Mouse (Mus musculus): ENCODE results near the gene C5ar2. TPM values are rescaled to one million over a fixed set of nuclear protein-coding genes. Genes with fewer than 3 reads are reported as not detected.
"Not testable (repeated sequence)": the region's sequence is repeated elsewhere in the genome, so short reads cannot be mapped to it uniquely, and the experiment has no call there.

The C5ar2 gene
- polyA plus RNA-seq, 2 experiments: 0.15 TPM; not detected in 1

GRCm38 (mm10) chr7:16257830-16258229, 13.9 kb upstream of the C5ar2 start:
- H3K27ac ChIP-seq (replicated peaks; ENCODE audit: low read depth, low read length): no peak overlapping the region
- no peak overlapping the region for H3K4me2 ChIP-seq (replicated peaks; ENCODE audit: low read depth, low read length, severe bottlenecking)
- H3K4me1 ChIP-seq (ENCODE audit: control insufficient read depth, insufficient read depth, low read length): no peaks in the 10 kb centered on the region
- DNase-seq (ENCODE audit: low spot score) (no peak), ATAC-seq (ENCODE audit: low FRiP score, low read depth) (no peak)
- no peak overlapping the region for H3K4me3 ChIP-seq (replicated peaks; ENCODE audit: low read length)
- 86% methylated on average over 11 of the region's 11 CpGs for WGBS
- TF ChIP-seq POLR2A (IDR thresholded peaks at IDR 0.05; ENCODE audit: borderline replicate concordance, extremely low read depth, insufficient read depth, insufficient read length): no peak
- no peaks in the 10 kb centered on the region for H3K36me3 ChIP-seq (ENCODE audit: control insufficient read depth, insufficient read depth, low read length)
- H3K9me3 ChIP-seq (ENCODE audit: control insufficient read depth, low read length): no peaks in the 10 kb centered on the region
- H3K9ac ChIP-seq (ENCODE audit: low read depth, low read length, severe bottlenecking): no peak overlapping the region
- no peaks in the 10 kb centered on the region for H3K27me3 ChIP-seq (ENCODE audit: control insufficient read depth, insufficient read depth, low read length)

- not testable (repeated sequence) for H3K9ac ChIP-seq (ENCODE audit: low read depth, low read length, severe bottlenecking); H3K4me1 ChIP-seq (ENCODE audit: control insufficient read depth, insufficient read depth, low read length); H3K4me2 ChIP-seq (replicated peaks; ENCODE audit: low read depth, low read length, severe bottlenecking); DNase-seq (ENCODE audit: low spot score); H3K9me3 ChIP-seq (ENCODE audit: control insufficient read depth, low read length); H3K4me3 ChIP-seq (replicated peaks; ENCODE audit: low read length); H3K27me3 ChIP-seq (ENCODE audit: control insufficient read depth, insufficient read depth, low read length); H3K36me3 ChIP-seq (ENCODE audit: control insufficient read depth, insufficient read depth, low read length); H3K27ac ChIP-seq (replicated peaks; ENCODE audit: low read depth, low read length); ATAC-seq (ENCODE audit: low FRiP score, low read depth)
- 77% methylated on average over 4 of the region's 4 CpGs for WGBS
These were observed 12.0 kb upstream of the C5ar2 start for GRCm38 (mm10) chr7:16255963-16256362.

- 68% methylated on average over 4 of the region's 4 CpGs for WGBS
- no peaks in the 10 kb centered on the region for H3K27me3 ChIP-seq (ENCODE audit: control insufficient read depth, insufficient read depth, low read length)
- TF ChIP-seq POLR2A (IDR thresholded peaks at IDR 0.05; ENCODE audit: borderline replicate concordance, extremely low read depth, insufficient read depth, insufficient read length): no peak
- H3K4me3 ChIP-seq (replicated peaks; ENCODE audit: low read length): no peak overlapping the region
- ATAC-seq (ENCODE audit: low FRiP score, low read depth) (no peak), DNase-seq (ENCODE audit: low spot score) (no peak)
- no peaks in the 10 kb centered on the region for H3K4me1 ChIP-seq (ENCODE audit: control insufficient read depth, insufficient read depth, low read length)
- no peak overlapping the region for H3K27ac ChIP-seq (replicated peaks; ENCODE audit: low read depth, low read length)
- H3K36me3 ChIP-seq (ENCODE audit: control insufficient read depth, insufficient read depth, low read length): no peaks in the 10 kb centered on the region
- no peak overlapping the region for H3K9ac ChIP-seq (ENCODE audit: low read depth, low read length, severe bottlenecking)
- H3K4me2 ChIP-seq (replicated peaks; ENCODE audit: low read depth, low read length, severe bottlenecking): no peak overlapping the region
- H3K9me3 ChIP-seq (ENCODE audit: control insufficient read depth, low read length): no peaks in the 10 kb centered on the region
These were observed 10.2 kb upstream of the C5ar2 start for GRCm38 (mm10) chr7:16254195-16254594.

GRCm38 (mm10) chr7:16250687-16251086, 6.7 kb upstream of the C5ar2 start:
- Histone ChIP-seq H3K4me3 (replicated peaks; ENCODE audit: low read length) (no peak overlapping the region), H3K36me3 (ENCODE audit: control insufficient read depth, insufficient read depth, low read length) (no peaks in the 10 kb centered on the region), H3K4me1 (ENCODE audit: control insufficient read depth, insufficient read depth, low read length) (no peaks in the 10 kb centered on the region), H3K9ac (ENCODE audit: low read depth, low read length, severe bottlenecking) (no peak overlapping the region), H3K27me3 (ENCODE audit: control insufficient read depth, insufficient read depth, low read length) (no peaks in the 10 kb centered on the region), H3K4me2 (replicated peaks; ENCODE audit: low read depth, low read length, severe bottlenecking) (no peak overlapping the region), H3K27ac (replicated peaks; ENCODE audit: low read depth, low read length) (no peak overlapping the region), H3K9me3 (ENCODE audit: control insufficient read depth, low read length) (no peaks in the 10 kb centered on the region)
- WGBS: 85% methylated on average over 5 of the region's 5 CpGs
- DNase-seq (ENCODE audit: low spot score): no peak
- TF ChIP-seq POLR2A (IDR thresholded peaks at IDR 0.05; ENCODE audit: borderline replicate concordance, extremely low read depth, insufficient read depth, insufficient read length): no peak
- no peak for ATAC-seq (ENCODE audit: low FRiP score, low read depth)

- Histone ChIP-seq H3K27ac (replicated peaks; ENCODE audit: low read depth, low read length) (no peak overlapping the region), H3K4me3 (replicated peaks; ENCODE audit: low read length) (no peak overlapping the region), H3K9me3 (ENCODE audit: control insufficient read depth, low read length) (no peaks in the 10 kb centered on the region), H3K4me1 (ENCODE audit: control insufficient read depth, insufficient read depth, low read length) (no peaks in the 10 kb centered on the region), H3K36me3 (ENCODE audit: control insufficient read depth, insufficient read depth, low read length) (no peaks in the 10 kb centered on the region), H3K4me2 (replicated peaks; ENCODE audit: low read depth, low read length, severe bottlenecking) (no peak overlapping the region), H3K9ac (ENCODE audit: low read depth, low read length, severe bottlenecking) (no peak overlapping the region), H3K27me3 (ENCODE audit: control insufficient read depth, insufficient read depth, low read length) (no peaks in the 10 kb centered on the region)
- ATAC-seq (ENCODE audit: low FRiP score, low read depth): no peak
- no peak for TF ChIP-seq POLR2A (IDR thresholded peaks at IDR 0.05; ENCODE audit: borderline replicate concordance, extremely low read depth, insufficient read depth, insufficient read length)
- DNase-seq (ENCODE audit: low spot score): no peak
- WGBS: 47% methylated on average over 1 of the region's 4 CpGs
These were observed 2.0 kb upstream of the C5ar2 start for GRCm38 (mm10) chr7:16245958-16246357.

GRCm38 (mm10) chr7:16242198-16242597, 1.8 kb downstream of the C5ar2 start:
- WGBS: 66% methylated on average over 6 of the region's 6 CpGs
- no peak for ATAC-seq (ENCODE audit: low FRiP score, low read depth)
- no peak for TF ChIP-seq POLR2A (IDR thresholded peaks at IDR 0.05; ENCODE audit: borderline replicate concordance, extremely low read depth, insufficient read depth, insufficient read length)
- Histone ChIP-seq H3K9ac (ENCODE audit: low read depth, low read length, severe bottlenecking) (no peak overlapping the region), H3K4me3 (replicated peaks; ENCODE audit: low read length) (no peak overlapping the region), H3K27ac (replicated peaks; ENCODE audit: low read depth, low read length) (no peak overlapping the region), H3K27me3 (ENCODE audit: control insufficient read depth, insufficient read depth, low read length) (no peaks in the 10 kb centered on the region), H3K9me3 (ENCODE audit: control insufficient read depth, low read length) (no peaks in the 10 kb centered on the region), H3K36me3 (ENCODE audit: control insufficient read depth, insufficient read depth, low read length) (no peaks in the 10 kb centered on the region), H3K4me2 (replicated peaks; ENCODE audit: low read depth, low read length, severe bottlenecking) (no peak overlapping the region), H3K4me1 (ENCODE audit: control insufficient read depth, insufficient read depth, low read length) (no peaks in the 10 kb centered on the region)
- DNase-seq (ENCODE audit: low spot score): no peak

Measured in limb, embryonic 14.5 days (tissue).